Mouse (Mus musculus): Measurements from ENCODE around the gene Pygl.
"Not testable (repeated sequence)": the region's sequence is repeated elsewhere in the genome, so short reads cannot be mapped to it uniquely, and the experiment has no call there.

Gene Pygl

DNA sequence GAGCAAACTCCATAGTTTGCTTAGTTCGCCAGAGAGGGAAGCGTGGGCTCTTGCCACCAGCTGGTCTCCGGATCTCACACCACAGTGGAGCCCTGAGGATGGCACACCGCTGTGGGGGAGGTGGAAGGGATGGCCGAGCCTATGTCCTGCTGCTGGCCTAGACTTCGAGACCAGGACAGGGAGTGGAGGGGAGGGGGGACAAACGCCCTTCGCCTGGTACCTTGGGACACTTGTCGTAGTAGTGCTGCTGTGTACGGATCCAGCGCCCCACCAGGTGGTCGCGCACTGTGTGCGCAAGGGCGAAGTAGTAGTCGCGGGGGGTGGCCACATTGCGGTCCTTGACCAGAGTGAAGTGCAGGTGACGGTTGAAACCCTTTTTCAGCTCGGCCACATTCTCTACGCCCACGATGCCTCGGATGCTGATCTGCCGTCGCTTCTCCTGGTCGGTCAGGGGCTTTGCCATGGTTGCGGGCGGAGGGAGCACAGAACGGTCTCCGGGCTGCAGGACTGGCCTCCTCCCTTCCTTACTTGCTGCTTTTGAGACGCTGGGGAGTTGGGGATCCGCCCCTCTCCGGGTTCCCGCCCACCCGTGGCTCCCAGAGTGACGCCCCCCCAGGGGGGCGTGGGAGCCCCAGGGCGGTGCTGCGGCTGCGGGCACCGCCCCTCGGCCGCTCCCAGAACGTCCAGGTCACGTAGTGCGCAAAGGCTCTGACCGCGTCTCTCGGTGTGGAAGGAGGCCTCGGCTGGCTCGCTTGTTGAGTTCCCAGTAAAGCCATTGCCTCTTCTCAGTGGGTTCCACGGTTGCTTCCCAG is 4.0 kb downstream of the Pygl start:
- DNase-seq (ENCODE audit: low spot score), result peak; percentile 91

DNA sequence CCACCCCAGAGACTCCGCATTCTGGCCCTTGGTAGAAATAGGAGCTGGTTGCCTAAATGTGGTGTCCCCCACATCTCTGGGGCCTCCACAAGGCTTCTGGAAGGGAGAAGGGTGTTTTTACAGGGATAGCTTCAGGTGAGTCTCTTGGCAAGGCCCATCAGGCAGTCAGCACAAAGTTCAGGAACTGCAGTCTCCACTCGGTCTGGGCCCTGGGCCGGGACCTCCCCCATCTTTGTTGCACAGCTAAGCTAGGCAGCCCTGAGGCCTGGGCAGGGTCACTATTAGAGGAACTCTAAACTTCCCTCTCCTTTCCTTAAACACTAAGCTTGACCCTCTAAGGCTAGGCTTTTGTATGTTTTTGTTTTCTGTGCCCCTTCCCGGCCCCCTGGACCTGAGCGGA is 4.6 kb downstream of the Pygl start:
- DNase-seq (ENCODE audit: low spot score), result no peak

DNA sequence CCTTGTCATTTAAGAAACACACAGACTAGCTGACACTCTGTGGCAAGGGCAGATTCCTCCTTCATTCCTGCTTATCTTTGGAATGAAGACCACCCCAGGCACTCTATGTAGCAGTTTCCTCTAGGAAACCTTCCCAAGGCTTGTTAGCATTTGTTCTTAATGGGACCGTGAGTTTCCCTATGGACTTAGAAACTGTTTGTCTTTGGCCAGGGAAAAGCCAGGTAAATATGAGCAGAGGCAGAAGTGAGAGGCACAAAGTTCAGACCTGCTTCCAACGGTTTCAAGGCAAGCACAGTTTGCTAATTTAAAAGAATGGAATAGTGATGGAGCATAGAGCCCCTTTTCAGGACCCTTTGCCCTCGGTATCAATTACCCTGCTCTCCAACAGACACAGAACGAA is 8.0 kb downstream of the Pygl start:
- DNase-seq (ENCODE audit: low spot score), result peak; percentile 57

DNA sequence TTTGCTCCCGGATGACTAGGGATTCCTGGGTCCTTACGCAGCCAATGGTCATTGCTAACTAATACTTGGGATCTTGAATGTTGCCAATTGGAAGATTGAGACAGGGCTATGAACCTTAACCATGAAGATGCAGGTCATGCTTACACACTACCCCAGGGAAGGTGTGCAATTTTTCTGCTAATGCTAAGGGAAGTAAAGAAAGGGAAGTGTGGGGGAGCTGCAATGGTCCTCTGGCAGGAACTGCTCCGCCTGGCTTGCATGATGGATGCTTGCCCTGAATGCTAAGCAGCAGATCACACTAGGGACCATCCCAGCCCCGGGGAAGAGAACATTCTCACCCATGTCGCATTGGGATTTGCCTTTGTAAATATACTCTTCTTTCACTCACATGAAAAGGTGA is 9.9 kb downstream of the Pygl start:
- DNase-seq (ENCODE audit: low spot score), result no peak

DNA sequence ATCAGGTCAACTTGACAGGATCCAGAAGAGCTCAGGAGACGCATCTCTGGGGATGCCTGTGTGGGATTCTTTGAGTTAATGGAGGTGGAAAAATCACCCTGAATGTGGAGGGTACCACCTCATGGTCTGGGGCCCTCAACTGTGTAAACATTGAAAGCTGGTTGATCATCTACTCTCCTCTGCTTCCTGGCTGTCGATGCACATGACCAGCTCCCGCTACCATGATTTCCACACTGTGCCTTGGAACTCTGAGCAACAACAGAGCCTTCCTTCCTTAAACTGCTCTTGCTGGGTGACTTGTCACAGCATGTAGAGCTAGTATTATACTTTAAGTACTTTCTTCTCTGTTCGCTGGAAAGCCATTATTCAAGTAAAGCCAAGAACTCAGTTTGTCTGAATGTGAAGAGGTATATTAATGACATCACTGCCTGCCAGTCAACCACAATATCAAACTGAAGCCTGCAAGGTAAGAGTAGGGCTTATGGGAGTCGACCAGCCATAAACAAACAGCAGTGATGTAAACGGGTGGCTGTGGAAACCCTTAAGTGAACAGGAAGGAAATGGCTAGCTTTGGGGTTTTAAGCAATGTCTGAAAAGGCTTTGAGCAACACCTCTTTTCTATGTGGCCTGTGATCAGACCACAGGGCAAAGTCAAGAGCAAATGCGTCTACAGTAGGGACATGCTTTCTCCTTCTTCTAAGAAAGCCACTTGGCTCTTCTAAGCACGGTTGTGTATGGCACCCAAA is 12.3 kb downstream of the Pygl start:
- no peak for DNase-seq (ENCODE audit: low spot score)

DNA sequence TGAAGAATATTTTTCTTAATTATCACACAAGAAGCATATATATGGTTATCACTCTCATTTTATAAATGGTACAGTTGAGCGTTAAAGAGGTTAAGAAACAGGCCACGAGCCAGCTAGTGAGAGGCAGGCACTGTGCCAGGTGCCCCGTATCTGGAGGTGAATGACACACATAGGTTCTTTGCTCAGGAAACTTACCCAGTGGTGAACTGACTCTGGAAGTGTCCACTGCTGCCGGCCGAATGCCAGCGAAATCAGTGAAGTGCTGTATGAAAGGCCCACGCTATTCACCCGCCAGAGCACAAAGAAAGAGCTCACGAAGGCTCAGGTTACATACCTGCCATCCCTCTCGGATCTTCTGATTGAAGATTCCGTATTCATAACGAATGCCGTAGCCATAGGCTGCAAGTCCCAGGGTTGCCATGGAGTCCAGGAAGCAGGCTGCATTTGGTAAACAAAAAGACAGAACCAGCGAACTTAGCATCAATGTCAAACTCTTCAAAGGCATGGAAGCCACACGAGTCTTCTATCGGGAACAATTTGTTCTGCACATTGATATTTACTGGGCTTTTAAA is 15.0 kb downstream of the Pygl start:
- no peak for DNase-seq (ENCODE audit: low spot score)

DNA sequence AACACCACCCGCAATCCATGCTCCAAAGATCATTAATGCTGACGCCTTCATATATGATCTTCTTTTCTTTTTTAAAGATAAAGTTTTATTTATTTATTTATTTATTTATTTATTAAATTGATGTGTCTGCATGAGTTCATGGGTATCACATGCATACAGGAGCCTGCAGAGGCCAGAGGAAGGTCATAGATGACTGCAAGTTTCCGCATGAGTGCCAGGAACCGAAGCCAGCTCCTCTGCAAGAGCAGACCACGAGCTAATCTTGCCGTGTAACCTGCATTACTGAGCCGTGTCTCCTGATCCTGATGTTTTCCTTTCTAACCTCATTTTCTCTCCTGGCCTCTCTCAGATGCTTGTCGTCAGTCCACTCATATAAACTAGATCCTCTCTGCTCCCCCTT is 17.0 kb downstream of the Pygl start:
- no peak for DNase-seq (ENCODE audit: low spot score)

DNA sequence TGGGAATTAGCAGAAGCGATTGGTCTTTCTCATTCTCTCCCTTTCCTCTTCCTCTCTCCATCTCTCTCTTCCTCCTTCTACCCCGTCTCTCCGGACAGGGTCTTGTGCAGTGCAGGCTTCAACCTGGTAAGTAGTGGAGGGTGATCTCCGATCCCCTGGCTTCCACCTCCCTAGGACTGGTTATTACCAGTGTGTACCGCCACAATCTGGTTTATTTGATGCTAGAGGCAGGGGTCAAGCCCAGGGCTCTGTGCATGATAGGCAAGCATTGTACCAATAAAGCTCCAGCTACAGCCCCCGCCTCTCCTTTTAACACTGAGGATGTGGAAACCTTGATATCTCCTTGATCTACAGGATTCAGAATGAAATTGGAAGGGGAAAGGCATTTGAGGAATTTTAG is 17.7 kb downstream of the Pygl start:
- DNase-seq (ENCODE audit: low spot score), result no peak

DNA sequence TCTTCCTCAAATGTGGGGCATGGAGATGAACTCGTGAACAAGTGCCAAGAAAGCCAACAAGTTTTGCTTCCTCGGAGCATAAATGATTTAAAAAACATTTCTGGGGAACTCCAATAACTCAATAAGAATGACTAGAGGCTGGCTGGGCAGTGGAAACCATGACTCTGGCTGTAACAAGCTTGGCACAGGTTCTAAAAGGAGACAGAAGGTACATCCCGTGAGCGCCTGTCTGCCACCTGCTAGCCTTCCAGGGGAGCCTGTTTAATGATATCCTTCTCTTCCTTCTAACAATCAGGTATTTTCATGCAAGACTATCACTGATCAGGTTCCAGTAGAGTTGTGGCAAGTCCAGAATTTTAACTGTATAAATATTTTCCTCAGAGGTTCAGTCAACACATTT is 18.8 kb downstream of the Pygl start:
- DNase-seq (ENCODE audit: low spot score), result no peak

DNA sequence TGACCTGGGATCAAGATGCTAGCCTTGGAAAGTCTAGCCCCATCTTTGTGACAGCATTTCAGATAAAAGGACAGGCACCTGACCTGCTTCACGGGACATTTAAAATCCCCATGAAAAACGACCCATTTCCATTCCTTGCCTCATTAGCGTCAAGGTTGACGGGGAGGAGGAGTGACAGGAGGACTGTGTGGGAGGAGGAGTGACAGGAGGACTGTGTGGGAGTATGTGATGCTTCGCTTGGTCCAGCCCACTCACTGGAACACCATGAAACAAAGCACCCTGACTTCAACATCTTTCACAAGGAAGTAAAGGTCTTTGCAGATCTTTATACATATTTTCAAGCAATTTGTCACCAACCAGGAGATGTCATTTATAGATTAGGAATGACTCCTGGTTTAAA is 23.1 kb downstream of the Pygl start:
- no peak for DNase-seq (ENCODE audit: low spot score)

DNA sequence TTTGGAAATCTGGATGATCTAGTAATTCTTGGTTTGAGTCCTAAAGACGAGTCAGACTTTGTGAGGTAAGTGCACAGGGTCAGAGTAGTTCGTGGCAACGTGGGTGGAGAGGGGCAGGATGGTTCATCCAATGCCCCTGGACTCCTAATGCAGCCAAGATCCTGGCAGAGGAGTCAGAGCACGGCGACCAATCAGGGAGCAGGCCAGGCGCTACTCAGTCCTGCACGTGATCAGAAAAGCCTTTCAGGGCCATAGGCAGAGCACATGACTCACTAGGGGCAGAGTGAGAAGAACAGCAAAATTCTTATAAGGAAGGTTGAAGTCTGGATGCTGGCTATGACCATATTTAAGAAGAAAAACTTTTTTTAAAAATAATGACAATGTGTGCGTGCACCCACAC is 26.9 kb downstream of the Pygl start:
- DNase-seq (ENCODE audit: low spot score), result no peak

DNA sequence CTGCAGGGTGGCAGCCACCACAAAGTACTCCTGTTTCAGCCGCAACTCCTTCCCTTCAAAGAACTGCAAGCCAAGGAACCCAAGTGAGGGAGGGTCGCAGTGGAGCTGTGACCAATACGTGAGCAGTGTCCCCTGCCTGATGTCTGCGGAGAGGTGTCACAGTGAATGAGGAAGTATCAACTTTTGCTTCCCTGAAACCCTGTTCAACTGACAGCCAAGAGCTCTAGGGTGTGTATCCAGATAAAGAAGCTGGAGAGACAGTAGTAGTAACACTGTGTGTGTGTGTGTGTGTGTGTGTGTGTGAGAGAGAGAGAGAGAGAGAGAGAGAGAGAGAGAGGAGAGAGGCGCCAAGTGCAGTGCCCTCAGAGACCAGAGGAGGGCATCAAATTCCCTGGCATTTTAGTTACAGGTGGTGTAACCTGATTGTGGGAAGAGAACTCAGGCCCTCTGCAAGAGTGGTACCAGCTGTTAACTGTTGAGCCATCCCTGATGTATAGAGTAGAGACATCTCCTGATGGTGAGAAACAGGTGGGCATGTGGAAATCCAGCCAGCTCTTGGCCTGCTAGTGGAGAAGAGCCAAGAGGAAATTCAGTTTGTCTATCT is 29.3 kb downstream of the Pygl start:
- DNase-seq (ENCODE audit: low spot score), result no peak

DNA sequence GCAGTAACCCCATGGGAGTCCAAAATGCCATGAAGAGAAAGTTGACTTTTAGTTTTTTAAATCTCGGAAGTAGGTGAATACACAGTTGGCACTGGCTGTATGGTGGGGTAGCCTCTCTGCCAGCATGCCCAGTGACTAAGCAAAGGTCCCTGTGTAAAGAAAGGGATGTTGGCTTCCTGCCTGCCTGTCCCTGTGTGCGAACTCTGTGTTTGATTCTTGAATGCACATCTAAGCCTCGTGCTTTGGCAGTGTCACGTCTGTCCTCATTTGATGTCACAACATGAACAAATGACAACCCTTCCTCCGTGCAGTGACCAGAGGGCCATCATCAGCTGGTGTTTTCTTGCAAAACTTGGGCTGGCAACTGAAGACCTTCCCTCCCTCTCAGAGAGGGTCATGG is 34.9 kb downstream of the Pygl start:
- no peak for DNase-seq (ENCODE audit: low spot score)

DNA sequence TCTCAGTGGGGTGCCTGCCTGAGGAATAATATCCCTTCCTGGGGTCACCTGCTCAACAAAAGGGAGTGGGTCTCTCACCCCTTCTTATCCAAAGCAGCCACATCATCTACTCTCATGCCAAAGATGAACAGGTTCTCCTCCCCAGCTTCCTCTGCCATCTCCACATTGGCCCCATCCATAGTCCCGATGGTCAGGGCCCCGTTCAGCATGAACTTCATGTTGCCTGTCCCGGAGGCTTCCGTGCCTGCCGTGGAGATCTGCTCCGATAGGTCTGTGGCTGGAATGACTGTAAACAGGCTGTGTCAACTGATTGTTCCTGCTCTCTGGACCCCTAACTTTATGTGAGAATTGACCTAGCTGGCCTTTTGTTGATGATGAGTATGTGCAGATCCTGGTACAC is 35.9 kb downstream of the Pygl start:
- DNase-seq (ENCODE audit: low spot score), result no peak

DNA sequence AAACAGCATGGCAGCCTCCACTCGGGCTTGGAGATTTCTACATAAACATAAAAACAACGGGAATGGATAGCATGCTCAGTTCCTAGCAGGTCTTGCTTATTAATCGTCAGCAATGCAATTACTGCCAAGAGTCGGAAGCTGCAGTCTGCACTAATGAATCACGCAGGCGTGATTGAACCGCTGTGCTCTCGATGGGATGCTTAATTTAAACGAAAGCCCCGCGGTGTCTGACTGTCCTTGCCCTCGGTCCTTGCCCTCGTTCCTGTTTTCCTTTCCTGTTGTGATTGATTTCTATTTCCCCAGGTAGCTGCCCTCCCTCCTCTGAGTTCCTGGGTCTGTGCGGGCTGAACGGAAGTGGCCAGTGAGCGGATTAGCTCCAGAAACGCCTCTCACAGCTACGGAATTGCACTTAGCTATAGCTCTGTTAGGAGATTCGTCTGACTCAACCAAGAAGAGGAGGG is 39.0 kb downstream of the Pygl start:
- peak; percentile 20 for DNase-seq (ENCODE audit: low spot score)

DNA sequence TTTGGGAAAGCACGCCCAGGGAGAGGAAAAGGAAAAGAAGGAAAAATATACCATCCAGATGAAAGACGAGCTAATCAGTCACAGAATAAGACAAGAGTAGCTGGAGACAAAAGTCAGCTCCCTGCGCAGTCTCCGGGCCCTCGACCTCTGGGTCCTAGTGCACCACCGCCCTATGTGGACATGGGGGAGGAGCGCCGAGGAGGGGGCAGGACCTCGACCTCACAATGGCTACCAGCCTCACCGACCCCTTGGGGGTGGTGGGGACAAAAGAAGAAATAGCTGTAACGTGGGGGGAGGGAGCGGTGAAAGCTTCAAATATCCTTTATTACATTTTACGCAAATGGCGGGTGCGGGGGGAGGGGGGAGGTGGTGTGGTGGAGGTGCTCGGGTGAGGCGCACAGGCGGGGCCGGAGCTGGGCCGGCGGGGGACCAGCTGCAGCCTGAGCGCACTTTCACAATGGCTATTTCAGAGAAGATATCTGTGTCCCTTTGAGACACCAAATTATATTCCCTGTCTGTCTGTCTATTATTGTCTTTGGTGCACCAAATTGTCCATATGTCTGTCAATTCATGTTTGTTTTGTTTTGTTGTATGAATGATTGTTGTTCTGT is 47.0 kb downstream of the Pygl start:
- no peak for DNase-seq (ENCODE audit: low spot score)

DNA sequence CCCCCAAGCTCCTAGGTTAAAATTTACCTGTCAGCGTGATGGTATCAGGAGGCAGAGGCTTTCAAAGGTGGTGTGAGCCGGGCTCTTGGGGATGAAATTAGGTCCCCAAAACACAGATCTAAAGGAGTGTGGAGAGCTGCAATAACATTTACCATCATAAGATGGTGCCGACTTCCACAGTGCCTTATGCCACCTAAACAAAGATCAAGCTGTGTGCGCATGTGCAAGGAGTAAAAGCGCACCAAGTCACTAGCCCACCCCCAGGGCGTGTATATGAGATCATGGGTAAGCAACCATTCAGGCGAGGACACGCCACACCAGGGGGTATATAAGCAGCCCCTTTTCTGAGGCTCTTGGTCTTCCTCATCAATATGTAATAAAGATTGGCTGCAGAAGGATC is 47.8 kb downstream of the Pygl start:
- DNase-seq (ENCODE audit: low spot score), result not testable (repeated sequence)

DNA sequence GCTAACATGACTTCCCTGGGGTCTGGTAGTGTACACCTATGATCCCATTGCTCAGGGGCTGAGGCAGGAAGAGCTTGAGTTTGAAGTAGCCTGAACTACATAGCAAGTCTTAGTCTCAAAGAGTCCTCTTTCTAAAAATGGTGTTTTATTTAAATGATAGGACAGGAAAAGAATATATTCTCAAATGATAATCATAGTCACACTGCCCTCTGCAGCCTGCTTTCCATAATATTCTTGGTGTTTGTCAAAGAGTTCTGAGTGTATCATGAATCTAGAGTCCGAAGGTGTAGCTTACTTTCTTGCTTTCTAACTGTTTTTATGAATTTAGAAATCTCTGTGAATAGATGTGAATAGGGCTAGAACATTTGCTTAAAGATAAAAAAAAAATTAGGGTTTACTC is 61.3 kb downstream of the Pygl start:
- DNase-seq (ENCODE audit: low spot score), result no peak

DNA sequence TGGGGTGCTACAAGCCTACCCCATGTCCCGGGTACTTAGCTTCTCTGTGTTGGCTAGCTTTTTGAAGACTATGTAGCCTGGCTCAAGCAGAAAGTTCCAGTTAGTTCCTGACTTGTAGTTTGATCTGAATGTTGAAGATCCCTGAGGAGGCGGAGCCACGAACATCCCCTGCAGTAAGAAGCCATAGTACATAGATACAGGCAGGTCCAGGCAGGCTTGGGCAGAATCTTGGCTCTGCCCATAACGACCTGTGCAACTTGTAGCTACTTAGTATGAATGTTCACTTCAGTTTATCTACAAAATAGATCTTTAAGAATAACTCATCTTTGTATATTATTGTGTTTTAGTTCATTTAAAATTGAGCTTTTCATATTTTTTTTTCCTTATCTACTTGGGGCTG is 63.3 kb downstream of the Pygl start:
- DNase-seq (ENCODE audit: low spot score), result no peak

DNA sequence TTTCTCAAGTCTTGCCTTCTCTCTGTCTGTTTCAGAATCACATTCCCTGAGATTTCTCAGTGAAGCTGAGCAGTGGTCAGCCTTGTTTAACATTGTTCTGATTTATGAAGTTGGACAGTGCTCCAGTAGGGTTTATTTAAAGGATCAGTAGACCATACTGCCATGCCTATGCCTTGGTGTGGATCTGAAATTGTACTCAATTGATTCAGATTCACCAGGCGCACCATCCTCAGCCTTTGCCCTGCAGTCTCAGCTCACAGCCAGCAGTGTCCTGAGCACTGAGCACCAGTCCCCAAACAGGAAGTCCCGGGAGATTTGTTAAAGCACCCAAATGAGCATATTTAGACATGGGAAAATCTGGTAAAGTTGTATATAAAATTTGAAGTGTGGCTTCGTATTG is 66.5 kb downstream of the Pygl start:
- DNase-seq (ENCODE audit: low spot score), result no peak

DNA sequence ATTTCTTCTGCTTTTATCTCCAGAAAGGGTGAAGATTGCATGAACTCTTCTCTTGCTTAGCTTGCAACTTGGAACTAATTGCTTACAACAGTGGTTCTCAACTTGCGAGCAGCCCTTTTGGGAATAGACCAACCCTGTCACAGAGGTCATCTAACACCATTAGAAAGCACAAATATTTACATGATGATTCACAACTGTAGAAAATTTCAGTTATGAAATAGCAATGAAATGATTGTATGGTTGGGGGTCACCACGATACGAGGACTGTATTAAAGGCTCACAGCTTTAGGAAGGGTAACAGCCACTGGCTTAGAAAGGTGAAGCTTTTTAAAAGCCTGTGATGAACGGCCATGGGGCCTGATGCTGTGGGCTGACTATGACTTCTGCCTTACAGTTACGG is 70.2 kb downstream of the Pygl start:
- DNase-seq (ENCODE audit: low spot score), result no peak

DNA sequence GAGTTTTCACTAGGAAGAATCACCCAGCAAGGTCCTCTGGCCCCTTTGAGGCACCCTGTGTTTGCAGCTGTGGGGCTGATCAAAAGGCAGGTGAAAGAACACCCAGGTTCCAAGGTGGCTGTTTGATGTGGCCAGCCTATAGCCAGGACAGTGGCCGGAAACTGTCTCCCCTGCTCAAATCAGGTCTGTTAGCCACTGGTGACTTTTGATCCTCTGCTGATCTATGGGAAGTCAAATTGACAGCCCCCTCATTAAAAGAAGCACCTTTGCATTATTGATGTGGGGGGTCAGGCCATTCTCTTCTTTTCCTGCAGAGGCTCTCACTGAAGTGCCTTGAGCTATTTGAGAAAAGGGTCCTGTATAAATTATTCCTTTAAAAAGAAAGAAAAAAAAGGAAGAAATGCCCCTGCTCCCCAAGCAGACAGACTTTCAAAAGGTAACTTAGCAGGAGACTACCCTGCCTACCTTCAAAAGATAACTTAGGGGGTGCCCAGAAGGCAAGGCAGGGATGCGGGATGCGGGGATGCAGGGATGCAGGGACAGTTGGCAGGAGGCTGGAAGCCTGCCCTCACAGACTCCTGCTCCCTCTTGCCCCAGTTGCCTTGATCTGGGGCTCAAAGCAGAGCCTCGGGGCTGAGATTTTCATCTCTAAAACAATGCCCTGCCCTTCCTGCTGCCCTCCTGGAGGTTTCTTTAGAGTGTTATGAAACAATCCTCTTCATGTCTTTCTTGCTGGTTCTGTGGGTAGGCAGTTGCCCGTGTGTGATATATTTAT is 73.8 kb downstream of the Pygl start:
- DNase-seq (ENCODE audit: low spot score), result no peak
